Mouse (Mus musculus): ENCODE measurements around the gene Pear1.

DNA sequence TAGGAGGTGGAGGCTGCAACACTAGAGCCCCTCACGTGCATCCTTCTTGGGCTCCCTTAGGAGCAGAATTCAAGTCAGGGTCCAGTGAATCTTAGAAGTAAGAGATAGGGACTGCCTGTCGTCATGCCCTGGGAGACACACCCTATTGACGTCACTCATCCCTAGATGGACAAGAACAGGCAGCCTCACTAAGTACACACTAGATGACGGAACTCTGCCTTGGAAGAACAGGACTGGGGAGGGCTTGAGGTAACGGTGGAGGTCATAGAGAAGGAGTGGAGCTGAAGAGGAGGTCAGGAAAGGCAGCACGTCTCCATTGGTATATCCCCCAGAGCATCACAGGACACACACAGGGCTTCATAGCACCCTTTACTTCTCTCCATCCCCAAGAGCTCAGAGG, 95.4 kb downstream of the Pear1 start:
- TF ChIP-seq CTCF (IDR thresholded peaks at IDR 0.05; ENCODE audit: control insufficient read depth, insufficient read depth, low read length) (no peak), POLR2A (IDR thresholded peaks at IDR 0.05; ENCODE audit: borderline replicate concordance, control insufficient read depth, low read depth, low read length) (no peak)
